Mouse (Mus musculus) MEL (cell line): ENCODE data around the gene Ankrd36.
A peak's percentile ranks its signal among the peaks of the same experiment; 100 is the strongest.

Experiments used
- MAFK ChIP-seq: IDR thresholded peaks from 2 replicates; pipeline ENCODE4 v1.6.1; 2011; ENCODE audit warnings: low read depth, mild to moderate bottlenecking, low read length, improper control_type of control experiment, borderline replicate concordance
- RAD21 ChIP-seq: IDR thresholded peaks from 2 replicates; pipeline ENCODE4 v1.6.1; 2011; ENCODE audit warnings: mild to moderate bottlenecking, low read depth, low read length, improper control_type of control experiment
- ZC3H11A ChIP-seq: IDR thresholded peaks from 2 replicates; pipeline ENCODE4 v1.6.1; 2012; ENCODE audit warnings: low read depth, mild to moderate bottlenecking, inconsistent platforms, low read length, improper control_type of control experiment
- ZKSCAN1 ChIP-seq: IDR thresholded peaks from 2 replicates; pipeline ENCODE4 v1.6.1; 2012; ENCODE audit warnings: low read depth, mild to moderate bottlenecking, inconsistent platforms, low read length, improper control_type of control experiment, moderate library complexity
- ZMIZ1 ChIP-seq: IDR thresholded peaks from 2 replicates; pipeline ENCODE4 v1.6.1; 2012; ENCODE audit warnings: low read depth, mild to moderate bottlenecking, inconsistent platforms, low read length, improper control_type of control experiment, moderate library complexity

DNA sequence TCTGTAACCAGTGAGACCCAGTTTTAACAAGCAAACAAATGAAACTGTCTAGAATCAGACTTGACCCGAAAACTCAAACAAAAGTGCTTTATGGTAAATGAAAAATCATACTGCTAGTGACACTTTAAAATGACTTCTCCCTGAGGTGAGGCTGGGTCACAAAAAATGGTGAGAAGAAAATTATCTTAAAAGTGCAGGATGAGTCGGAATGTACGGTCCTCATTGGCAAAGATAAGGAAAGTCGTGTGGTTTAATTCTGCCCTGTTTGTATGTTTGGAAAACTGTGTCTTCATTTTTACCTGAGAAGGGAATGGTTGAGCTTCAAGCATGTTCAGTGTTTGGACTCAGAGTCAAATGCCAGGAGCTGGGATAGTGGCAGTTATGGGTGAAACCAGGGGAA is 2.4 kb downstream of the Ankrd36 start:
- TF ChIP-seq ZMIZ1 (no peak), RAD21 (no peak), ZC3H11A (no peak), ZKSCAN1 (no peak), MAFK (peak; percentile 55; the same call in 1 of the 2 replicates)
